Mouse (Mus musculus) layer of hippocampus, postnatal 14 days (tissue): ENCODE results near the gene Rnase12. TPM values are rescaled to one million over a fixed set of nuclear protein-coding genes. Genes with fewer than 3 reads are reported as not detected.

Experiments
- DNase-seq, 2 experiments: peaks; one replicate each; pipeline ENCODE4 v3.0.0; 2021 to 2022; ENCODE audit warnings: low spot score in 2 of 2, mixed read lengths in 1 of 2
- total RNA-seq, 2 experiments: library from RNA; stranded (reverse); gene quantifications; 2 replicates each; pipeline ENCODE4 v1.2.3; 2021

The Rnase12 gene
- total RNA-seq, 2 experiments from 2014 or later: not detected

- DNase-seq: no peak
Measured at GRCm38 (mm10) chr14:51085911-51086310, 28.4 kb upstream of the Rnase12 start.

- DNase-seq: no peak
Measured at GRCm38 (mm10) chr14:51085086-51085485, 27.6 kb upstream of the Rnase12 start.

- DNase-seq: no peak
Measured at GRCm38 (mm10) chr14:51083805-51084204, 26.3 kb upstream of the Rnase12 start.

- DNase-seq: peak; percentile 37 to 65
Measured at GRCm38 (mm10) chr14:51082599-51083581, 25.4 kb upstream of the Rnase12 start.

- no peak for DNase-seq
Measured at GRCm38 (mm10) chr14:51081035-51081434, 23.6 kb upstream of the Rnase12 start.

- no peak for DNase-seq
Measured at GRCm38 (mm10) chr14:51079180-51079579, 21.7 kb upstream of the Rnase12 start.

GRCm38 (mm10) chr14:51074335-51074734 is 16.9 kb upstream of the Rnase12 start, which contains the start of gene Olfr750:
Olfr750 (minus strand) TSS chr14:51074435.
- no peak for DNase-seq

GRCm38 (mm10) chr14:51069617-51070016 is 12.2 kb upstream of the Rnase12 start:
- DNase-seq: no peak

- DNase-seq: no peak
Measured at GRCm38 (mm10) chr14:51068956-51069355, 11.5 kb upstream of the Rnase12 start.

- DNase-seq: no peak
Measured at GRCm38 (mm10) chr14:51060761-51061160, 3.3 kb upstream of the Rnase12 start.

GRCm38 (mm10) chr14:51054243-51055237 is 2.9 kb downstream of the Rnase12 start:
- no peak for DNase-seq

GRCm38 (mm10) chr14:51053176-51053575 is 4.3 kb downstream of the Rnase12 start:
- no peak for DNase-seq

- DNase-seq: no peak
Measured at GRCm38 (mm10) chr14:51051941-51052340, 5.5 kb downstream of the Rnase12 start.

- DNase-seq: no peak
Measured at GRCm38 (mm10) chr14:51050063-51050462, 7.4 kb downstream of the Rnase12 start, which contains the start of gene Rnase11. Rnase11 (minus strand) TSS chr14:51050163.

- no peak for DNase-seq
Measured at GRCm38 (mm10) chr14:51047846-51048245, 9.6 kb downstream of the Rnase12 start.

GRCm38 (mm10) chr14:51041769-51042168 is 15.7 kb downstream of the Rnase12 start, which contains the start of gene Rnase9:
Rnase9 (minus strand) TSS chr14:51041869.
- no peak for DNase-seq

- no peak for DNase-seq
Measured at GRCm38 (mm10) chr14:51036214-51036613, 21.2 kb downstream of the Rnase12 start.

- DNase-seq: no peak
Measured at GRCm38 (mm10) chr14:51035206-51035605, 22.3 kb downstream of the Rnase12 start.

- DNase-seq: no peak
Measured at GRCm38 (mm10) chr14:51027387-51028155, 29.9 kb downstream of the Rnase12 start.

GRCm38 (mm10) chr14:51026391-51027133 is 30.9 kb downstream of the Rnase12 start:
- DNase-seq: peak; percentile 29 to 73
